Mouse (Mus musculus): Measurements from ENCODE around the gene Gm34653.

- TF ChIP-seq JUND (conservative IDR thresholded peaks at IDR 0.05; ENCODE audit: low read depth, low read length) (no peak), MXI1 (IDR thresholded peaks at IDR 0.05; ENCODE audit: low read depth, low read length) (no peak), SIN3A (IDR thresholded peaks at IDR 0.05; ENCODE audit: low read length) (no peak), ZNF384 (IDR thresholded peaks at IDR 0.05; ENCODE audit: low read depth, low read length) (no peak)
Observed at GRCm38 (mm10) chr2:34809568-34809967, 23.2 kb upstream of the Gm34653 start.
